Mouse (Mus musculus) limb, embryonic 14.5 days (tissue): Measurements from ENCODE around the gene Bckdhb. TPM values are rescaled to one million over a fixed set of nuclear protein-coding genes. Genes with fewer than 3 reads are reported as not detected.

Experiments
- ATAC-seq: fragments of 200-750 bp; cut with Nextera tagmentation; 2 replicates; pipeline ENCODE4 v1.8.0; 2017; ENCODE audit warnings: low read depth, moderate number of reproducible peaks, moderate TSS enrichment; ENCODE audit not compliant: low FRiP score
- DNase-seq: peaks from one replicate; pipeline ENCODE4 v3.0.0-alpha.2; 2015; ENCODE audit warnings: low spot score
- H3K27ac ChIP-seq: fragments of 300-500 bp; sonication (generic); replicated peaks from 2 replicates; pipeline ENCODE4 v1.5.1; 2014; ENCODE audit warnings: low read depth, mild to moderate bottlenecking, low read length, moderate library complexity, mixed read lengths
- H3K27me3 ChIP-seq: fragments of 300-500 bp; sonication (generic); 2 replicates; pipeline ENCODE4 v1.6.1; 2014; ENCODE audit warnings: low read length, mixed read lengths; ENCODE audit not compliant: control insufficient read depth, insufficient read depth
- H3K36me3 ChIP-seq: fragments of 300-500 bp; sonication (generic); 2 replicates; pipeline ENCODE4 v1.6.1; 2014; ENCODE audit warnings: mild to moderate bottlenecking, low read length, moderate library complexity, mixed read lengths; ENCODE audit not compliant: control insufficient read depth, insufficient read depth
- H3K4me1 ChIP-seq: fragments of 300-500 bp; sonication (generic); 2 replicates; pipeline ENCODE4 v1.6.1; 2014; ENCODE audit warnings: antibody characterized with exemption, low read length, mixed read lengths; ENCODE audit not compliant: control insufficient read depth, insufficient read depth
- H3K4me2 ChIP-seq: fragments of 300-500 bp; sonication (generic); replicated peaks from 2 replicates; pipeline ENCODE4 v1.6.1; 2014; ENCODE audit warnings: low read depth, mild to moderate bottlenecking, low read length, moderate library complexity; ENCODE audit not compliant: severe bottlenecking
- H3K4me3 ChIP-seq: fragments of 300-500 bp; sonication (generic); replicated peaks from 2 replicates; pipeline ENCODE4 v1.5.1; 2014; ENCODE audit warnings: low read length
- H3K9ac ChIP-seq: fragments of 300-500 bp; sonication (generic); 2 replicates; pipeline ENCODE4 v1.6.1; 2014; ENCODE audit warnings: mild to moderate bottlenecking, low read depth, low read length, moderate library complexity; ENCODE audit not compliant: severe bottlenecking
- H3K9me3 ChIP-seq: fragments of 300-500 bp; sonication (generic); 2 replicates; pipeline ENCODE4 v1.6.1; 2016; ENCODE audit warnings: low read length; ENCODE audit not compliant: control insufficient read depth
- POLR2A ChIP-seq: fragments of 200-500 bp; IDR thresholded peaks from 2 replicates; pipeline ENCODE4 v1.8.0; 2012; ENCODE audit warnings: inconsistent platforms, mild to moderate bottlenecking, moderate library complexity, borderline replicate concordance; ENCODE audit not compliant: insufficient read depth, insufficient read length; ENCODE audit errors: extremely low read depth
- WGBS: fragments of 180-500 bp; shearing (Covaris S2); extraction: QIAGEN DNeasy Blood & Tissue Kit; methylation state at CpG from one replicate; pipeline ENCODE4 v1.1.7; 2014; 5-methylcytosine and 5-hydroxymethylcytosine counted together
- polyA plus RNA-seq, 2 experiments: library from polyadenylated mRNA; depleted of rRNA in 1 of 2; stranded (reverse) in 1 of 2; unstranded in 1 of 2; fragments of >200 nt; fragmentation: Nextera tagmentation in 1 of 2; extraction: Ambion mirVana in 1 of 2; gene quantifications; 2 replicates each; pipeline versions ENCODE4 v1.2.1 to v1.2.3; 2012 to 2014

The Bckdhb gene
- polyA plus RNA-seq, 2 experiments = 47.4 to 51.1 TPM

DNA sequence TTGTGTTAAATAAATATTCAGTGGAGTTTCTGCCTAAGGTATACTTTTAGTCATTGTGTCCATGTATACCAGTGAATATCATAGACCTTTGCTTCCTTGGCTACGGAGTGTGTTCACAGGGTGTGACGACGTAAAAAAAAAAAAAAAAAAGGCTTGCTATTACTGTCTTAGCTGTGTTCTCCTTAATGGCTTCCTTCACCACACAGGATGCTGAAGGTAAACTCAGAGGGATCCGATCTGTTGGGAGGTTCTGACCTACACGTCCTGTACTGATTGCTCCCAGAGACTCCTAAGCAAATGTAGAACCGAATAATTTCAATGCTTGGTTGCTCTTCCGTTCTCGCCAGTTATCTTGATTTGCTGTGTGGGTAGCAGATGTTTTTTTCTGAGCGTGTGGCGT, 38.4 kb downstream of the Bckdhb start:
- H3K4me3 ChIP-seq = no peak overlapping the region
- H3K27ac ChIP-seq = no peak overlapping the region
- H3K4me2 ChIP-seq = no peak overlapping the region
- H3K4me1 ChIP-seq = peaks cover 7% of the 10 kb centered on the region; the same call in 1 of the 2 replicates
- DNase-seq (no peak), ATAC-seq (no peak)
- H3K9me3 ChIP-seq = no peaks in the 10 kb centered on the region
- no peaks in the 10 kb centered on the region for H3K27me3 ChIP-seq
- H3K36me3 ChIP-seq = no peaks in the 10 kb centered on the region
- 88% methylated on average over 10 of the region's 10 CpGs for WGBS
- no peak for TF ChIP-seq POLR2A
- H3K9ac ChIP-seq = no peak overlapping the region

DNA sequence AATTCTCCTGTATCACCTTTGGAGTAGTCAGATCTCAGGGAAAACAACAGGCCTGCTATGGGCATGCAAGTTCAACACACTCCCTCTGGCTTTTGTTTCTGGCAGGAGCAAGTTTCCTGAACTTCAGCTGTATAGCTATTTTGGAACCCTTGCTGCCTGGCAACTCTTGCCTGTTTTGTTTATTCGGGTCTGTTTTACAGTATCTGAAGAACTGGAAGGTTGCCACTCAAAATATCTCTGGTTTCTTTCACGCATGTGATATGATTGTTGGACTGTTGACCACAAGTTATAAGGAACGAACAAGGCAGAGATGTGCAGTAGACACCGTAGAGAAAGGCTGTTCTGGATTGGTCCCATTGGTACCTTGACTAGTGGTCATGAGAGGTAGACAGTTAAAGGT, 39.4 kb downstream of the Bckdhb start:
- H3K4me1 ChIP-seq = peaks cover 7% of the 10 kb centered on the region; the same call in 1 of the 2 replicates
- H3K36me3 ChIP-seq = no peaks in the 10 kb centered on the region
- no peak overlapping the region for H3K4me3 ChIP-seq
- H3K9me3 ChIP-seq = no peaks in the 10 kb centered on the region
- no peak for TF ChIP-seq POLR2A
- WGBS = 80% methylated on average over 4 of the region's 4 CpGs
- peak; percentile 32 for DNase-seq
- H3K27ac ChIP-seq = no peak overlapping the region
- no peaks in the 10 kb centered on the region for H3K27me3 ChIP-seq
- no peak overlapping the region for H3K9ac ChIP-seq
- H3K4me2 ChIP-seq = no peak overlapping the region
- no peak for ATAC-seq

DNA sequence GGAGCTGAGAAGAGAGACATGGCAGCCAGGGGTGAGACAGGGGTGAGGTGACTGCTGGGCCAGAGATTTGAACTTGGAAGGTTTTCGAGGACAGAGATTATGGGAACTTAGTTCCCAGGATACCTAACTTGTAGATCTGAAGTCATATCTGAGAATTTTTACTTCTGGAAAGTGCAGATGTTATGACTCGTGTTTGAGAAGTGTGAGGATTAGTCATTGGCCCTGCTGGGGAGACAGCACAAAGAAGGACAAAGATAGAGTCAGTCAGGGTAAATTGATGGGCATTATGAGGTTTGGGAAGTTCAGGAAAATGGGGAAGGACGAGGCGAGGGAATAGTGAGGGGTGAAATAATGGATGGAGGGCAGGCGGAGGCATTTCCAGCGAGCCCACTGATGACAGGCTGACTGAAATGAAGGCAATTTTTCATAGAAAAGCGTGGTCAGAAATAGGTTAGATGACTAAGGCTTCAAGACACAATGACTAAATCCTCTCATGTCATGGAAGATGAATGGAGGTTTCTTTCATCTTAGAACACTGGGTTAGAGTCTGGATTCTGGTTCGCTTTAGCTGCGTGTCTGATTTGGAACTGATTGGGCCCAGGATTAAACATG, 42.6 kb downstream of the Bckdhb start:
- no peak for DNase-seq
- H3K4me2 ChIP-seq = no peak overlapping the region
- no peak overlapping the region for H3K27ac ChIP-seq
- 92% methylated on average over 9 of the region's 9 CpGs for WGBS
- no peaks in the 10 kb centered on the region for H3K9me3 ChIP-seq
- H3K4me3 ChIP-seq = no peak overlapping the region
- H3K4me1 ChIP-seq = peaks cover 2% of the 10 kb centered on the region; the same call in 1 of the 2 replicates
- no peaks in the 10 kb centered on the region for H3K27me3 ChIP-seq
- H3K9ac ChIP-seq = no peak overlapping the region
- no peak for TF ChIP-seq POLR2A
- no peaks in the 10 kb centered on the region for H3K36me3 ChIP-seq
- no peak for ATAC-seq

DNA sequence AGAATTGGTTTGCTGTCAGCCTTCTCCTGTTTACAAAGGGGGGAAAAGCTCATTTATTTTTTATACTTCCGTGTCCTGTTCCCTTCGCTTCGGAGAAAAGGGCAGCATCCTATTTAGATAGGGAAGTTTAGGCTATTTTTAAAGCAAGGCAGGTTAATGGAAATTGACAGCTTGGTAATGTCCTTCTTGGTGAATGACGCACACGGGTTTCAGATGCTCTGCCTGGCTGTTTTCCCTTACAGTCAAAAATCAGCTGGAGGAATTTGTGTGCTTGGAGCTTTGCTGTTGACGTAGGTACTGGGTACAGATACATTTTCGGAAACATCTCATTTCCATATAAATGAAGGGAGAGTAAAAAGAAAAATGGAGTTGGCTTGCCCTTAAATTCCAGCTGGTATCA, 44.4 kb downstream of the Bckdhb start:
- DNase-seq (no peak), ATAC-seq (no peak)
- H3K27me3 ChIP-seq = no peaks in the 10 kb centered on the region
- TF ChIP-seq POLR2A = no peak
- H3K36me3 ChIP-seq = no peaks in the 10 kb centered on the region
- no peaks in the 10 kb centered on the region for H3K9me3 ChIP-seq
- no peak overlapping the region for H3K4me2 ChIP-seq
- H3K27ac ChIP-seq = no peak overlapping the region
- H3K9ac ChIP-seq = no peak overlapping the region
- 85% methylated on average over 7 of the region's 7 CpGs for WGBS
- H3K4me1 ChIP-seq = no peaks in the 10 kb centered on the region
- H3K4me3 ChIP-seq = no peak overlapping the region

- 91% methylated on average over 2 of the region's 2 CpGs for WGBS
Measured at GRCm38 (mm10) chr9:83973467-83973866, 48.5 kb downstream of the Bckdhb start.

More at GRCm38 (mm10) chr9:83973467-83973866, 48.5 kb downstream of the Bckdhb start:
- Histone ChIP-seq H3K9me3 (no peaks in the 10 kb centered on the region), H3K27ac (no peak overlapping the region), H3K27me3 (no peaks in the 10 kb centered on the region), H3K4me1 (no peaks in the 10 kb centered on the region), H3K36me3 (no peaks in the 10 kb centered on the region), H3K4me3 (no peak overlapping the region), H3K4me2 (no peak overlapping the region), H3K9ac (no peak overlapping the region)
- TF ChIP-seq POLR2A = no peak
- DNase-seq (no peak), ATAC-seq (no peak)
